Mouse (Mus musculus) hindbrain, embryonic 14.5 days (tissue): Measurements from ENCODE around the gene Itgb7. TPM values are rescaled to one million over a fixed set of nuclear protein-coding genes. Genes with fewer than 3 reads are reported as not detected.

Source experiments
- ATAC-seq: fragments of 200-750 bp; cut with Nextera tagmentation; 2 replicates; pipeline ENCODE4 v1.8.0; 2017; ENCODE audit warnings: moderate number of reproducible peaks, mild to moderate bottlenecking, moderate TSS enrichment, moderate library complexity; ENCODE audit not compliant: low FRiP score
- DNase-seq: peaks from one replicate; pipeline ENCODE4 v3.0.0-alpha.2; 2015; ENCODE audit warnings: low spot score
- H3K27ac ChIP-seq: fragments of 300-500 bp; sonication (generic); 2 replicates; pipeline ENCODE4 v1.5.1; 2014; ENCODE audit warnings: mild to moderate bottlenecking, moderate library complexity
- H3K27me3 ChIP-seq: fragments of 300-500 bp; sonication (generic); 2 replicates; pipeline ENCODE4 v1.6.1; 2014; ENCODE audit warnings: mild to moderate bottlenecking, low read length, mixed read lengths; ENCODE audit not compliant: control insufficient read depth, insufficient read depth
- H3K36me3 ChIP-seq: fragments of 300-500 bp; sonication (generic); replicated peaks from 2 replicates; pipeline ENCODE4 v1.6.1; 2014; ENCODE audit not compliant: control insufficient read depth, insufficient read depth
- H3K4me1 ChIP-seq: fragments of 300-500 bp; sonication (generic); replicated peaks from 2 replicates; pipeline ENCODE4 v1.6.1; 2014; ENCODE audit warnings: antibody characterized with exemption, low read length, mixed read lengths; ENCODE audit not compliant: control insufficient read depth, insufficient read depth
- H3K4me2 ChIP-seq: fragments of 300-500 bp; sonication (generic); replicated peaks from 2 replicates; pipeline ENCODE4 v1.6.1; 2014; ENCODE audit warnings: mild to moderate bottlenecking, moderate library complexity
- H3K4me3 ChIP-seq: fragments of 300-500 bp; sonication (generic); replicated peaks from 2 replicates; pipeline ENCODE4 v1.5.1; 2014; ENCODE audit warnings: mild to moderate bottlenecking, low read length
- H3K9ac ChIP-seq: fragments of 300-500 bp; sonication (generic); 2 replicates; pipeline ENCODE4 v1.6.1; 2014
- H3K9me3 ChIP-seq: fragments of 300-500 bp; sonication (generic); 2 replicates; pipeline ENCODE4 v1.6.1; 2016; ENCODE audit warnings: low read length; ENCODE audit not compliant: control insufficient read depth
- whole genome bisulfite sequencing: fragments of 180-500 bp; shearing (Covaris S2); extraction: QIAGEN DNeasy Blood & Tissue Kit; methylation state at CpG from one replicate; pipeline ENCODE4 v1.1.7; 2014; 5-methylcytosine and 5-hydroxymethylcytosine counted together
- polyA plus RNA-seq: library from polyadenylated mRNA; unstranded; fragments of >200 nt; fragmentation: Nextera tagmentation; extraction: Ambion mirVana; gene quantifications from 2 replicates; pipeline ENCODE4 v1.2.1, GENCODE M21; 2014

Itgb7 gene
- polyA plus RNA-seq, 1 experiment from 2014 or later = 1.1 TPM

DNA sequence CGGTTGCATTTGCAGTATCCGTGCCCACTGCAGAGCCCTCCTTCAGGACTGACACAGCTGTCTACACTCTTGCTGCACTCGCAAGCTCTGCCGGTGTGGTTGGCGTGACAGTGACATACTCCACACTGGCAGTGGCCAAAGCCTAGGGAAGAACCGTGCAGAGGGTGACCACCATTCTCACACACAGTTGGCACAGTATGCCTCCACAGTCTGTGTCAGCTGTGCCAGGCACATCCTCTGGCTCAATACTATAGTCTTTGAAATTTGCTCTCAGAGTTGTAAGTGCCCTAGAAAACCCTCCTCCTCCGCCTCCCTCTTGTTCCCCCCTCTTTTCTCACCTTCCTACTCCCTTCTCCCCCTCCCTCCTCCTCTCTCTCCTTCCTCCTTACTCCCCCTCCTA, 14.4 kb downstream of the Itgb7 start:
- no peak overlapping the region for H3K4me2 ChIP-seq
- peaks cover 41% of the 10 kb centered on the region for H3K36me3 ChIP-seq
- H3K27ac ChIP-seq = no peak overlapping the region
- H3K27me3 ChIP-seq = peaks cover 2% of the 10 kb centered on the region; the same call in 1 of the 2 replicates
- H3K4me3 ChIP-seq = no peak overlapping the region
- no peaks in the 10 kb centered on the region for H3K4me1 ChIP-seq
- 90% methylated on average over 7 of the region's 7 CpGs for WGBS
- no peaks in the 10 kb centered on the region for H3K9me3 ChIP-seq
- peak; percentile 31; the same call in 1 of the 2 replicates for ATAC-seq
- DNase-seq = no peak
- no peak overlapping the region for H3K9ac ChIP-seq

- DNase-seq (no peak), ATAC-seq (peak; percentile 51; the same call in 1 of the 2 replicates)
- Histone ChIP-seq H3K4me2 (no peak overlapping the region), H3K27ac (no peak overlapping the region), H3K4me1 (no peaks in the 10 kb centered on the region), H3K27me3 (no peaks in the 10 kb centered on the region), H3K9me3 (no peaks in the 10 kb centered on the region), H3K4me3 (no peak overlapping the region), H3K36me3 (peaks cover 47% of the 10 kb centered on the region), H3K9ac (no peak overlapping the region)
- 82% methylated on average over 16 of the region's 16 CpGs for WGBS
Observed at GRCm38 (mm10) chr15:102216459-102217228, 15.1 kb downstream of the Itgb7 start.

- Histone ChIP-seq H3K36me3 (peaks cover 55% of the 10 kb centered on the region), H3K9me3 (no peaks in the 10 kb centered on the region), H3K27me3 (no peaks in the 10 kb centered on the region), H3K4me2 (no peak overlapping the region), H3K4me1 (no peaks in the 10 kb centered on the region), H3K4me3 (no peak overlapping the region), H3K9ac (no peak overlapping the region), H3K27ac (no peak overlapping the region)
- DNase-seq (no peak), ATAC-seq (no peak)
- 74% methylated on average over 6 of the region's 6 CpGs for WGBS
Observed at GRCm38 (mm10) chr15:102215624-102216023, 16.1 kb downstream of the Itgb7 start.

DNA sequence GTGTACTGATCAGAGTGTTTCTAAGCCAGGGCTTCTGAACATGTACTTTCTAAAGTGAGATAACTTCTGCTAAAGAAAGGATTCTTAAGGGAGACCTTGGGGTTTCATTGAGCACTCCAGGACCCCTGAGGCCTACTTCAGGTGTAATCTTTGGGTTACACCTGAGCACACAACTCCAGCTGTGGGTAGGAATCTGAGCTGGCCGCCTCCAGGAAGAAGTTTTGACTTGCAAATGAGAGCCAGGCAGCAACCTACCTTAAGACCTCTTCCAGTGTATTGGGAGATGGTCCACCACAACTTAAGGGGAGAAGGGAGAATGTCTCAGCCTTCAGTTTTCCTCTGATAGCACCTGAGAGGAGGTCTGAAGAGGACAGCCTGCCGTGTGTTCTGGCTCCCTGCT, 17.6 kb downstream of the Itgb7 start:
- H3K4me2 ChIP-seq = no peak overlapping the region
- WGBS = 39% methylated on average over 2 of the region's 2 CpGs
- H3K36me3 ChIP-seq = peaks cover 70% of the 10 kb centered on the region
- no peak for DNase-seq
- no peak overlapping the region for H3K27ac ChIP-seq
- no peak overlapping the region for H3K9ac ChIP-seq
- H3K27me3 ChIP-seq = no peaks in the 10 kb centered on the region
- no peaks in the 10 kb centered on the region for H3K4me1 ChIP-seq
- no peaks in the 10 kb centered on the region for H3K9me3 ChIP-seq
- ATAC-seq = no peak
- no peak overlapping the region for H3K4me3 ChIP-seq

- DNase-seq = no peak
- Histone ChIP-seq H3K4me1 (peaks cover 6% of the 10 kb centered on the region; the same call in 1 of the 2 replicates), H3K9ac (no peak overlapping the region), H3K27me3 (no peaks in the 10 kb centered on the region), H3K36me3 (peaks cover 92% of the 10 kb centered on the region), H3K4me2 (no peak overlapping the region), H3K4me3 (no peak overlapping the region), H3K27ac (no peak overlapping the region), H3K9me3 (no peaks in the 10 kb centered on the region)
- ATAC-seq = no peak
- 82% methylated on average over 6 of the region's 6 CpGs for WGBS
Observed at GRCm38 (mm10) chr15:102211895-102212294, 19.8 kb downstream of the Itgb7 start.

DNA sequence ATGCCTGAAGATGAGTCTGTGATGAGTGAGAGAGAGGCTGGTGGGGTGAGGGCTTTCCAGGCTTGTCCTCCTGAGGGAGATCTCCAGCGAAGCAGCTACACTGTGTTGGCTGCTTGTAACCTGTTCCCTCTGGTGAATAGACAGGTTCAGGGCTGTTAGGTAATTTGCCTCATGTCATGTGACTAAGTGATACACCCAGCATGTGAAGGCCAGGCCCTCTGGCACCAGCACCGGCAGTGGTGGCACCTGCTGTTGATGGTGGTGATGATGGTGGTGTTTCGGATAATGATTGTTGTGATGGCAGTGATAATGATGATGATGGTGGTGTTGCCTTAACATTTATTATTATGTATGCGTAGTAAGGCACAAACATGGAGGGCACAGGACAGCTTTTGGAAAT, 20.9 kb downstream of the Itgb7 start:
- Histone ChIP-seq H3K9ac (no peak overlapping the region), H3K27me3 (no peaks in the 10 kb centered on the region), H3K27ac (no peak overlapping the region), H3K36me3 (peaks cover 95% of the 10 kb centered on the region), H3K4me2 (no peak overlapping the region), H3K4me1 (peaks cover 14% of the 10 kb centered on the region), H3K9me3 (no peaks in the 10 kb centered on the region), H3K4me3 (no peak overlapping the region)
- DNase-seq = no peak
- WGBS = 94% methylated on average over 4 of the region's 4 CpGs
- no peak for ATAC-seq

DNA sequence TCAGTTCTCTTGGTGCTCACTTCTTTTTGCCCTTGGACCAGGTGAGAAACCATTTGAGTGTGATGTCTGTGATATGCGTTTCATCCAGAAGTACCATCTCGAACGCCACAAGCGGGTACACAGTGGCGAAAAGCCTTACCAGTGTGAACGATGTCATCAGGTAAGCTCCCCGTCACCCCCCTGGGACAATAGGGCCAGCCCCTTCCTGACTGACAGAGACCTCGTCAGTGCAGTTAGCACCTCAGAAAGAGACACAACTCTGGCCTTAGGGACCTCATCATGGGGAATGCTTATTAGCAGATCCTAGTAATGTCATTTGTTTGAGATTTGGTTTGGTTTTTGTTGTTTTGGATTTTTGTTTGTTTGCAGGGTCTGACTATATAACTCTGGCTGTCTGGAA, 22.6 kb downstream of the Itgb7 start:
- Histone ChIP-seq H3K4me3 (no peak overlapping the region), H3K36me3 (peaks cover 93% of the 10 kb centered on the region), H3K4me1 (peaks cover 31% of the 10 kb centered on the region), H3K27ac (no peak overlapping the region), H3K4me2 (no peak overlapping the region), H3K27me3 (no peaks in the 10 kb centered on the region), H3K9ac (no peak overlapping the region), H3K9me3 (no peaks in the 10 kb centered on the region)
- WGBS = 93% methylated on average over 8 of the region's 8 CpGs
- ATAC-seq = no peak
- DNase-seq = no peak

DNA sequence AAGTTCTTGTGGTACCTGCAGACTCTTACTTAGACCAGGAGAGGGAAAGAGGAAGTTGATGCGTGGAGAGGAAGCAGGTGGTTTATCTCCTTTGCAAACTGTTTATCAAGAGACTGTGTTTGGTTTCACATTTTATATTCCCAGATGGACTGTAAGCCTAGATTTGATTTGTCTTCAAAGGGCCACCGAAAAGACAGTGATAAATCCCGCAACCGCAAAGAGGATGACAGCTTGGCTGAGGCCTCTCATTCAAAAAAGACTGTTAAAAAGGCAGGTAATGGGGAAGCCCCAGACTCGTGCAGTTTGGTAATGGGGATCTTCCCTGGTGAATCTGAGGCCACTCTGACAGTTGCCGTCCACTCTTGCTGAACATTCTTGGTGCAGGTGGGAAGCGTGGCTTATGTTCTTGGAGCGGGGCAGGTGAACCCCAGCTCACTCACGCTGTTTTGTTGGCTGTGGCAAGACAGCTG, 23.6 kb downstream of the Itgb7 start:
- Histone ChIP-seq H3K36me3 (peaks cover 83% of the 10 kb centered on the region), H3K9me3 (no peaks in the 10 kb centered on the region), H3K4me3 (no peak overlapping the region), H3K4me2 (no peak overlapping the region), H3K27me3 (no peaks in the 10 kb centered on the region), H3K27ac (no peak overlapping the region), H3K9ac (no peak overlapping the region), H3K4me1 (peaks cover 31% of the 10 kb centered on the region)
- ATAC-seq (no peak), DNase-seq (no peak)
- 96% methylated on average over 9 of the region's 9 CpGs for WGBS

GRCm38 (mm10) chr15:102207351-102207750, 24.4 kb downstream of the Itgb7 start:
- H3K9me3 ChIP-seq = no peaks in the 10 kb centered on the region
- H3K4me3 ChIP-seq = no peak overlapping the region
- no peak for DNase-seq
- 0 out of 2 replicates have a peak overlapping the region, but pooled peaks have one; percentile 60 for H3K4me2 ChIP-seq
- H3K4me1 ChIP-seq = peaks cover 36% of the 10 kb centered on the region
- H3K27ac ChIP-seq = no peak overlapping the region
- peaks cover 75% of the 10 kb centered on the region for H3K36me3 ChIP-seq
- H3K27me3 ChIP-seq = no peaks in the 10 kb centered on the region
- 81% methylated on average over 3 of the region's 3 CpGs for WGBS
- ATAC-seq = no peak
- no peak overlapping the region for H3K9ac ChIP-seq
